Comparison of ENCODE assay signal across 7 mouse cellular contexts in genomic region chr9:70392563-70392907, GRCm38 (mm10). TPM values are rescaled to one million over a fixed set of nuclear protein-coding genes. Genes with fewer than 3 reads are reported as not detected.
DNase-seq lines count a peak whose midpoint lies in the region; TF ChIP-seq lines count a peak whose summit lies in the region.

No protein-coding gene starts in this region.

- no peak overlapping the region for H3K4me3 ChIP-seq in E14TG2a.4 (replicated peaks; ENCODE audit: low read length)
- no peak overlapping the region for H3K4me3 ChIP-seq in lung, adult 2 months (replicated peaks; ENCODE audit: extremely low read depth, low read depth, low read length)

- no peaks in the 10 kb centered on the region for H3K9me3 ChIP-seq in E14TG2a.4 (ENCODE audit: low read length)

- no peaks in the 10 kb centered on the region for H3K27me3 ChIP-seq in E14TG2a.4 (ENCODE audit: insufficient read depth, low read length)

- peaks cover 24% of the 10 kb centered on the region for H3K4me1 ChIP-seq in E14TG2a.4 (replicated peaks; ENCODE audit: low read depth, low read length)
- H3K4me1 ChIP-seq in lung, adult 2 months (ENCODE audit: control insufficient read depth, insufficient read depth, low read length), result no peaks in the 10 kb centered on the region

- 24% methylated on average over 6 of the region's 6 CpGs for WGBS in lung, adult 2 months

- peak; percentile 33 for TF ChIP-seq CTCF in E14TG2a.4 (conservative IDR thresholded peaks at IDR 0.05; ENCODE audit: low read length)
- peak; percentile 34 for TF ChIP-seq CTCF in lung, adult 2 months (IDR thresholded peaks at IDR 0.05; ENCODE audit: insufficient read depth, low read length)

- peaks cover 16% of the 10 kb centered on the region for H3K36me3 ChIP-seq in E14TG2a.4 (ENCODE audit: insufficient read depth, low read length)

- DNase-seq in A20 (ENCODE audit: low read depth, low spot score), result peak; percentile 62
- DNase-seq in cerebellum, adult 8-10 months, result peak; percentile 7
- peak; percentile 13 to 34 for DNase-seq in frontal cortex, postnatal 25 days (ENCODE audit: low spot score in 2 of 2)
- DNase-seq in kidney, adult 18-20 months, result peak; percentile 17
- no peak for DNase-seq in lung, adult 2 months
- DNase-seq in retina, postnatal 7 days (ENCODE audit: low read depth, low spot score), result peak; percentile 48

- no peak for TF ChIP-seq POLR2A in lung, adult 2 months (IDR thresholded peaks at IDR 0.05; ENCODE audit: borderline replicate concordance, extremely low read depth, low read depth, low read length)

RNA-seq across cellular contexts. Expression of gene Ccnb2, which starts 28.8 kb away (rescaled TPM):
- polyA plus RNA-seq in lung, adult 2 months (2012; rRNA removed), result 1.1 and 2.1 TPM in 2 replicates
